Mouse (Mus musculus) liver, postnatal 0 days (tissue): ENCODE measurements around the gene Fggy. TPM values are rescaled to one million over a fixed set of nuclear protein-coding genes. Genes with fewer than 3 reads are reported as not detected.
A peak's percentile ranks its signal among the peaks of the same experiment; 100 is the strongest.

Experiments used
- ATAC-seq: fragments of 200-750 bp; cut with Nextera tagmentation; 2 replicates; pipeline ENCODE4 v1.8.0; 2017; ENCODE audit warnings: mild to moderate bottlenecking, moderate library complexity
- DNase-seq: peaks from one replicate; pipeline ENCODE4 v3.0.0-alpha.2; 2016
- H3K27ac ChIP-seq: fragments of 300-500 bp; sonication (generic); 2 replicates; pipeline ENCODE4 v1.5.1; 2014; ENCODE audit warnings: antibody characterized with exemption, moderate library complexity, mild to moderate bottlenecking, low read depth
- H3K27me3 ChIP-seq: fragments of 300-500 bp; sonication (generic); 2 replicates; pipeline ENCODE4 v1.6.1; 2014; ENCODE audit warnings: low read length, control low read depth, mixed read lengths; ENCODE audit not compliant: insufficient read depth
- H3K36me3 ChIP-seq: fragments of 300-500 bp; sonication (generic); replicated peaks from 2 replicates; pipeline ENCODE4 v1.6.1; 2014; ENCODE audit warnings: mild to moderate bottlenecking, control low read depth, low read length, moderate library complexity, mixed read lengths; ENCODE audit not compliant: insufficient read depth
- H3K4me1 ChIP-seq: fragments of 300-500 bp; sonication (generic); 2 replicates; pipeline ENCODE4 v1.6.1; 2014; ENCODE audit warnings: antibody characterized with exemption, mild to moderate bottlenecking, control low read depth; ENCODE audit not compliant: insufficient read depth
- H3K4me2 ChIP-seq: fragments of 300-500 bp; sonication (generic); 2 replicates; pipeline ENCODE4 v1.6.1; 2014; ENCODE audit warnings: low read depth, mild to moderate bottlenecking, low read length, moderate library complexity, mixed read lengths
- H3K4me3 ChIP-seq: fragments of 300-500 bp; sonication (generic); 2 replicates; pipeline ENCODE4 v1.5.1; 2014; ENCODE audit warnings: low read depth, low read length
- H3K9ac ChIP-seq: fragments of 300-500 bp; sonication (generic); replicated peaks from 2 replicates; pipeline ENCODE4 v1.6.1; 2014; ENCODE audit warnings: mild to moderate bottlenecking, moderate library complexity
- H3K9me3 ChIP-seq: fragments of 300-500 bp; sonication (generic); 2 replicates; pipeline ENCODE4 v1.6.1; 2016; ENCODE audit warnings: mild to moderate bottlenecking, control low read depth, low read length, mixed read lengths
- CTCF ChIP-seq: sonication (generic); IDR thresholded peaks from 2 replicates; pipeline ENCODE4 v1.5.1; 2016; ENCODE audit warnings: antibody characterized with exemption, low read depth
- EP300 ChIP-seq: IDR thresholded peaks from 2 replicates; pipeline ENCODE4 v1.6.1; 2016; ENCODE audit warnings: antibody characterized with exemption, low read depth, mild to moderate bottlenecking
- WGBS: fragments of 180-500 bp; shearing (Covaris S2); extraction: QIAGEN DNeasy Blood & Tissue Kit; methylation state at CpG from one replicate; pipeline ENCODE4 v1.1.7; 2014; ENCODE audit not compliant: insufficient replicate concordance; 5-methylcytosine and 5-hydroxymethylcytosine counted together
- polyA plus RNA-seq: library from polyadenylated mRNA; unstranded; fragments of >200 nt; fragmentation: Nextera tagmentation; extraction: Ambion mirVana; gene quantifications from 2 replicates; pipeline ENCODE4 v1.2.1, GENCODE M21; 2015

Gene Fggy
- polyA plus RNA-seq, 1 experiment from 2014 or later: 45.4 TPM

GRCm38 (mm10) chr4:95558271-95558888 lies 1.1 kb downstream of the Fggy start:
- 72% methylated on average over 4 of the region's 4 CpGs for WGBS
- H3K4me3 ChIP-seq: no peak overlapping the region
- TF ChIP-seq CTCF: no peak
- no peak for TF ChIP-seq EP300
- H3K36me3 ChIP-seq: no peaks in the 10 kb centered on the region
- H3K4me2 ChIP-seq: peak overlapping the region; percentile 81; the same call in 1 of the 2 replicates
- DNase-seq: no peak
- no peak for ATAC-seq
- H3K4me1 ChIP-seq: peaks cover 7% of the 10 kb centered on the region; the same call in 1 of the 2 replicates
- peak overlapping the region; percentile 52; the same call in 1 of the 2 replicates for H3K27ac ChIP-seq
- H3K9ac ChIP-seq: no peak overlapping the region
- no peaks in the 10 kb centered on the region for H3K27me3 ChIP-seq
- no peaks in the 10 kb centered on the region for H3K9me3 ChIP-seq

- H3K4me2 ChIP-seq: no peak overlapping the region
- DNase-seq: no peak
- no peak overlapping the region for H3K27ac ChIP-seq
- no peaks in the 10 kb centered on the region for H3K9me3 ChIP-seq
- ATAC-seq: no peak
- H3K4me1 ChIP-seq: no peaks in the 10 kb centered on the region
- H3K36me3 ChIP-seq: no peaks in the 10 kb centered on the region
- H3K4me3 ChIP-seq: no peak overlapping the region
- WGBS: 76% methylated on average over 3 of the region's 3 CpGs
- no peak overlapping the region for H3K9ac ChIP-seq
- TF ChIP-seq CTCF (no peak), EP300 (no peak)
- no peaks in the 10 kb centered on the region for H3K27me3 ChIP-seq
Measured at GRCm38 (mm10) chr4:95571621-95572020, 14.3 kb downstream of the Fggy start.

- Histone ChIP-seq H3K36me3 (no peaks in the 10 kb centered on the region), H3K27me3 (no peaks in the 10 kb centered on the region), H3K4me2 (no peak overlapping the region), H3K4me3 (no peak overlapping the region), H3K9ac (no peak overlapping the region), H3K4me1 (no peaks in the 10 kb centered on the region), H3K9me3 (no peaks in the 10 kb centered on the region), H3K27ac (no peak overlapping the region)
- DNase-seq: no peak
- no peak for TF ChIP-seq CTCF
- no peak for TF ChIP-seq EP300
- ATAC-seq: no peak
Measured at GRCm38 (mm10) chr4:95573704-95574103, 16.4 kb downstream of the Fggy start.

GRCm38 (mm10) chr4:95575411-95575911 lies 18.2 kb downstream of the Fggy start:
- Histone ChIP-seq H3K27me3 (no peaks in the 10 kb centered on the region), H3K4me1 (no peaks in the 10 kb centered on the region), H3K4me2 (no peak overlapping the region), H3K9me3 (no peaks in the 10 kb centered on the region), H3K27ac (no peak overlapping the region), H3K36me3 (no peaks in the 10 kb centered on the region), H3K4me3 (no peak overlapping the region), H3K9ac (no peak overlapping the region)
- TF ChIP-seq EP300 (no peak), CTCF (no peak)
- 77% methylated on average over 3 of the region's 3 CpGs for WGBS
- DNase-seq (no peak), ATAC-seq (no peak)

- H3K9ac ChIP-seq: peak overlapping the region; percentile 47; the same call in 1 of the 2 replicates
- no peaks in the 10 kb centered on the region for H3K36me3 ChIP-seq
- no peaks in the 10 kb centered on the region for H3K9me3 ChIP-seq
- peak overlapping the region; percentile 39 for H3K4me3 ChIP-seq
- H3K27ac ChIP-seq: peak overlapping the region; percentile 66
- DNase-seq: no peak
- H3K27me3 ChIP-seq: no peaks in the 10 kb centered on the region
- peak overlapping the region; percentile 60 for H3K4me2 ChIP-seq
- H3K4me1 ChIP-seq: peaks cover 8% of the 10 kb centered on the region
- TF ChIP-seq CTCF (no peak), EP300 (no peak)
- 64% methylated on average over 5 of the region's 5 CpGs for WGBS
- peak; percentile 75 for ATAC-seq
Measured at GRCm38 (mm10) chr4:95579183-95579582, 21.9 kb downstream of the Fggy start.

- Histone ChIP-seq H3K4me2 (no peak overlapping the region), H3K4me1 (peaks cover 12% of the 10 kb centered on the region), H3K9me3 (no peaks in the 10 kb centered on the region), H3K27ac (no peak overlapping the region), H3K36me3 (no peaks in the 10 kb centered on the region), H3K4me3 (no peak overlapping the region), H3K27me3 (no peaks in the 10 kb centered on the region), H3K9ac (no peak overlapping the region)
- DNase-seq (no peak), ATAC-seq (no peak)
- WGBS: 69% methylated on average over 4 of the region's 4 CpGs
- TF ChIP-seq EP300: no peak
- TF ChIP-seq CTCF: no peak
Measured at GRCm38 (mm10) chr4:95584107-95584762, 26.9 kb downstream of the Fggy start.
